Mouse (Mus musculus): ENCODE data around the gene Cyb561d2.

DNA sequence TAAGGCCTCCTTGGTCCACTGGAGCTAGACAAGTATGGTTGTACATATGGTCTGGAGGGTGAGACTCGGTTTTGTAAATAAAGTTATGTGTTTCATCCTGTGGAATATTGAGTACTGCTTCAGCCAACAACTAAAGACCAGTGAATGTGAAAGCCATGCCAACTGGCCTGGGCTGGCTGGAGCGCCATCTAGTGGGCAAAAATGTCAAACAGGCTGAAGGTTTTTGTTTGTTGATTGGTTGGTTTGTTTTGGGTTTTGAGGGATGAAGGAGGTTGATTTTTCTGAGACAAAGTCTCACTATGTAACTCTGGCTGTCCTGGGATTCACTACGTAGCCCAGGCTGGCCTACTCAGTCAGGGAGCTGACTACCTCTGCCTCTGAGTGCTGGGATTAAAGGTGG is 3.6 kb upstream of the Cyb561d2 start:
- TF ChIP-seq USF2 (IDR thresholded peaks at IDR 0.05; ENCODE audit: borderline replicate concordance in 1 of 2, insufficient read depth in 1 of 2, low read depth in 1 of 2, low read length in 2 of 2) (no peak), GATA1 (IDR thresholded peaks at IDR 0.05; ENCODE audit: low read depth, low read length) (no peak), CTCF (IDR thresholded peaks at IDR 0.05 in 2 of 3, conservative IDR thresholded peaks at IDR 0.05 in 1 of 3; ENCODE audit: control insufficient read depth in 1 of 3, insufficient read depth in 1 of 3, low read depth in 2 of 3, low read length in 3 of 3, poor library complexity in 1 of 3, severe bottlenecking in 1 of 3) (peak; percentile 85 to 97 (median 93)), POLR2A (IDR thresholded peaks at IDR 0.05; ENCODE audit: control insufficient read depth in 1 of 2, insufficient read depth in 1 of 2, low read depth in 1 of 2, low read length in 2 of 2, poor library complexity in 1 of 2) (no peak), TAL1 (IDR thresholded peaks at IDR 0.05; ENCODE audit: low read length) (no peak), KAT2A (conservative IDR thresholded peaks at IDR 0.05; ENCODE audit: low read depth, low read length) (no peak), HCFC1 (IDR thresholded peaks at IDR 0.05; ENCODE audit: low read depth, low read length) (0 out of 2 replicates have a peak, but pooled peaks have one; percentile 21), ZKSCAN1 (IDR thresholded peaks at IDR 0.05; ENCODE audit: low read depth, low read length) (no peak), POLR2AphosphoS5 (IDR thresholded peaks at IDR 0.05; ENCODE audit: borderline replicate concordance, low read depth, low read length) (no peak), RCOR1 (IDR thresholded peaks at IDR 0.05; ENCODE audit: low read depth, low read length) (no peak)

All from MEL (cell line).